Mouse (Mus musculus) limb, embryonic 14.5 days (tissue): ENCODE results near the gene Tmem203. TPM values are rescaled to one million over a fixed set of nuclear protein-coding genes. Genes with fewer than 3 reads are reported as not detected.

Experiments used
- ATAC-seq: fragments of 200-750 bp; cut with Nextera tagmentation; 2 replicates; pipeline ENCODE4 v1.8.0; 2017; ENCODE audit warnings: low read depth, moderate number of reproducible peaks, moderate TSS enrichment; ENCODE audit not compliant: low FRiP score
- DNase-seq: peaks from one replicate; pipeline ENCODE4 v3.0.0-alpha.2; 2015; ENCODE audit warnings: low spot score
- H3K27ac ChIP-seq: fragments of 300-500 bp; sonication (generic); replicated peaks from 2 replicates; pipeline ENCODE4 v1.5.1; 2014; ENCODE audit warnings: low read depth, mild to moderate bottlenecking, low read length, moderate library complexity, mixed read lengths
- H3K27me3 ChIP-seq: fragments of 300-500 bp; sonication (generic); 2 replicates; pipeline ENCODE4 v1.6.1; 2014; ENCODE audit warnings: low read length, mixed read lengths; ENCODE audit not compliant: control insufficient read depth, insufficient read depth
- H3K36me3 ChIP-seq: fragments of 300-500 bp; sonication (generic); 2 replicates; pipeline ENCODE4 v1.6.1; 2014; ENCODE audit warnings: mild to moderate bottlenecking, low read length, moderate library complexity, mixed read lengths; ENCODE audit not compliant: control insufficient read depth, insufficient read depth
- H3K4me1 ChIP-seq: fragments of 300-500 bp; sonication (generic); 2 replicates; pipeline ENCODE4 v1.6.1; 2014; ENCODE audit warnings: antibody characterized with exemption, low read length, mixed read lengths; ENCODE audit not compliant: control insufficient read depth, insufficient read depth
- H3K4me2 ChIP-seq: fragments of 300-500 bp; sonication (generic); replicated peaks from 2 replicates; pipeline ENCODE4 v1.6.1; 2014; ENCODE audit warnings: low read depth, mild to moderate bottlenecking, low read length, moderate library complexity; ENCODE audit not compliant: severe bottlenecking
- H3K4me3 ChIP-seq: fragments of 300-500 bp; sonication (generic); replicated peaks from 2 replicates; pipeline ENCODE4 v1.5.1; 2014; ENCODE audit warnings: low read length
- H3K9ac ChIP-seq: fragments of 300-500 bp; sonication (generic); 2 replicates; pipeline ENCODE4 v1.6.1; 2014; ENCODE audit warnings: mild to moderate bottlenecking, low read depth, low read length, moderate library complexity; ENCODE audit not compliant: severe bottlenecking
- H3K9me3 ChIP-seq: fragments of 300-500 bp; sonication (generic); 2 replicates; pipeline ENCODE4 v1.6.1; 2016; ENCODE audit warnings: low read length; ENCODE audit not compliant: control insufficient read depth
- POLR2A ChIP-seq: fragments of 200-500 bp; IDR thresholded peaks from 2 replicates; pipeline ENCODE4 v1.8.0; 2012; ENCODE audit warnings: inconsistent platforms, mild to moderate bottlenecking, moderate library complexity, borderline replicate concordance; ENCODE audit not compliant: insufficient read depth, insufficient read length; ENCODE audit errors: extremely low read depth
- WGBS: fragments of 180-500 bp; shearing (Covaris S2); extraction: QIAGEN DNeasy Blood & Tissue Kit; methylation state at CpG from one replicate; pipeline ENCODE4 v1.1.7; 2014; 5-methylcytosine and 5-hydroxymethylcytosine counted together
- polyA plus RNA-seq, 2 experiments: library from polyadenylated mRNA; depleted of rRNA in 1 of 2; stranded (reverse) in 1 of 2; unstranded in 1 of 2; fragments of >200 nt; fragmentation: Nextera tagmentation in 1 of 2; extraction: Ambion mirVana in 1 of 2; gene quantifications; 2 replicates each; pipeline versions ENCODE4 v1.2.1 to v1.2.3; 2012 to 2014

The Tmem203 gene
- polyA plus RNA-seq, 2 experiments, result 16.3 to 29.7 TPM

DNA sequence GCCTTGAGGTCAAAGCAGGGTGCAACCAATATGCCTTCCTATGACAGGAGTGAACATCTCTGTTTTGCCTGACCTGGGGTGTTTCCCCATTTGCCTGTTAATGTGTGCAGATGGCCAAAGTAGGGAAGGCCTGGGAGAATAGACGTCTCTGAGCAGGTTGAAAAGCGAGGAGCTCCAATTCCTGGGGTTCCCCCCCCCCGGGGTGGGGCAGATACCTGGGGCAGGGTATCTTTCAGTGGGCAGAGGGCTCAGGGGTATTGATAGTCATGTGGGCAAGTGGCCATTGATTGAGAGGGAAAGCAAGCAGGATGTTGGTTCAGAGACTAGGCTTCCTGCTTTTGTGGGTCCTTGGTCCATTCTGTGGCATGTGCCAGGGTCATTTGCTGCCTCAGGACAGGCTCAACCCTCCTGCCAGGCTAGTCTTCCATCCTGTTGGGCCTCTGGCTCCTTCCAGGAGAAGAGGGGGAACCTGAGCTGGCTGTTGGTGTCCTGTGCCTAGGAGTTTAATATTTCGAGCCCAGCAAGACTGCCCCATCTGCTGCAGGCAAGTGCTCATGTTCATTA lies 12.6 kb downstream of the Tmem203 start:
- 66% methylated on average over 4 of the region's 4 CpGs for WGBS
- H3K4me3 ChIP-seq, result no peak overlapping the region
- peaks cover 26% of the 10 kb centered on the region for H3K36me3 ChIP-seq
- no peaks in the 10 kb centered on the region for H3K9me3 ChIP-seq
- H3K4me1 ChIP-seq, result peaks cover 17% of the 10 kb centered on the region
- no peak overlapping the region for H3K27ac ChIP-seq
- DNase-seq, result no peak
- no peak for TF ChIP-seq POLR2A
- no peak overlapping the region for H3K4me2 ChIP-seq
- no peak for ATAC-seq
- H3K27me3 ChIP-seq, result peaks cover 13% of the 10 kb centered on the region; the same call in 1 of the 2 replicates
- no peak overlapping the region for H3K9ac ChIP-seq

DNA sequence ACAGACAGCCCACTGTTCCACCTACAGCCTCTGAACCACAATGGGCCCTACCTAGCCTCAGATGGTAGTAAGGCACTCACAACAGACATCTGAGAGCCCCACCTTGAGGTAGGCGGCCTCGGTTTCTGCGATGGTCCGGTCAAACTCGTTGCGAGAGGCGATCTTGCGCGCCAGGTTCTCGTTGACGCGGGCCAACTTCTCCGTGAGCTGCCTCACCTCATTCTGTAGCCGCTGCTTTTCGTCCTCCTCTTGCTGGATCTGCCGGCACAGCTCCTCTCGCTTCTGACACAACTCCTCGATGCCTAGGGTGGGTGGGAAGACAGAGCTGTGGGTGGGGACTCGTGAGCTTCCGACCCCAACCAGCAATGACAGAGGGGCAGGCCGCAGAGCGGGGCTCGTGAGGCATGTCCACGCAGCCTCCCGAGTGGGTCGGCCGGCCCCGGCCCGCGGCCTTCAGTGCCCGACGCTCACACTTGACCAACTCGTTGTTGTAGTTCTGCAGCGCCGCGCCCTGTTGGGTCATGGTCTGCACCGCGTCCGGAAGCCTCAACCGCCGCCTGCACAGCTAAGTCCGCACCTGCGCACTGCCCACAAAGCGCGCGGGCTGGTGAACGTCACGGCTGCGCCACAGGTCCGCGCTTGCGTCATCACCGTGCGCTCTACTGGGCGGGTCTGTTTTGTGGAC lies 16.7 kb downstream of the Tmem203 start, which contains the start of the genes Ssna1 and Anapc2:
Ssna1 (minus strand) TSS at position 612 of the 685 bp plus-strand sequence.
Anapc2 (plus strand) TSS at position 652 of the 685 bp plus-strand sequence.
- H3K9me3 ChIP-seq, result no peaks in the 10 kb centered on the region
- peak within 1 kb of the TSS; percentile 88 for H3K4me3 ChIP-seq
- peak; percentile 97 for ATAC-seq
- H3K4me1 ChIP-seq, result peaks cover 14% of the 10 kb centered on the region
- H3K27ac ChIP-seq, result peak within 1 kb of the TSS; percentile 81
- WGBS, result under 1% methylated on average over 52 of the region's 55 CpGs
- peak; percentile 97 for DNase-seq
- H3K27me3 ChIP-seq, result no peaks in the 10 kb centered on the region
- peak; percentile 77; the same call in 1 of the 2 replicates for TF ChIP-seq POLR2A
- peak within 1 kb of the TSS; percentile 84 for H3K9ac ChIP-seq
- peaks cover 63% of the 10 kb centered on the region for H3K36me3 ChIP-seq
- peak within 1 kb of the TSS; percentile 90 for H3K4me2 ChIP-seq

DNA sequence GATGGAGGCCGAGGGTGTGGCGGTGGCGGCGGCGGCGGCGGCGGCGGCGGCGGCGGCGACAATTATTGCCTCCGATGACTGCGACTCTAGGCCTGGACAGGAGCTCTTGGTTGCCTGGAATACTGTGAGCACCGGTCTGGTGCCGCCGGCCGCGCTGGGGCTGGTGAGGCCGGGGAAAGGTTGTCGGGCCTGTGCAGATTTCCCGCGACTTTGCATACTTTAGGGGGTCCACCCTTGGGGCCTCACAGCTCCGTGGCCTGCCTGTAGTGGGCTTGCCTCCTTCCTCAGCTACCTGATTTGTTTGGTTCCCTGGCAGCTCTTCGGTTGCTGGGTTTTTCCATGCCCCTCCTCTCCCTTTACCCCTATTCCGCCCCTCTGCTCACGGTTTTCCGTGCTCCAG lies 17.3 kb downstream of the Tmem203 start:
- Histone ChIP-seq H3K9me3 (no peaks in the 10 kb centered on the region), H3K36me3 (peaks cover 68% of the 10 kb centered on the region), H3K9ac (peak overlapping the region; percentile 84), H3K27ac (peak overlapping the region; percentile 58; the same call in 1 of the 2 replicates), H3K4me3 (peak overlapping the region; percentile 88), H3K4me1 (peaks cover 14% of the 10 kb centered on the region), H3K4me2 (peak overlapping the region; percentile 87), H3K27me3 (no peaks in the 10 kb centered on the region)
- 0% methylated on average over 18 of the region's 29 CpGs for WGBS
- TF ChIP-seq POLR2A, result no peak
- DNase-seq (no peak), ATAC-seq (peak; percentile 50)

DNA sequence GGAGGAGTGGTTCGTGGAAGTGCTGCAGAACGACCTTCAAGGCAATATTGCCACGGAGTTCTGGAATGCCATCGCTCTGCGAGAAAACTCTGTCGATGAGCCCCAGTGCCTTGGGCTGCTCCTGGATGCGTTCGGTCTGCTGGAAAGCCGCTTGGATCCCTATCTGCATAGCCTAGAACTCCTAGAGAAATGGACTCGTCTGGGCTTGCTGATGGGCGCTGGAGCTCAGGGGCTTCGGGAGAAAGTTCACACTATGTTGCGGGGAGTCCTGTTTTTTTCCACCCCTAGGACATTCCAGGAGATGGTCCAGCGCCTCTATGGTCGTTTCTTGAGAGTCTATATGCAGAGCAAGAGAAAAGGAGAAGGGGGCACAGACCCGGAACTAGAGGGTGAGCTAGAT lies 17.8 kb downstream of the Tmem203 start:
- no peak for TF ChIP-seq POLR2A
- WGBS, result 33% methylated on average over 16 of the region's 16 CpGs
- Histone ChIP-seq H3K4me3 (peak overlapping the region; percentile 88), H3K27me3 (no peaks in the 10 kb centered on the region), H3K27ac (no peak overlapping the region), H3K9ac (peak overlapping the region; percentile 84), H3K4me1 (peaks cover 14% of the 10 kb centered on the region), H3K36me3 (peaks cover 73% of the 10 kb centered on the region), H3K4me2 (peak overlapping the region; percentile 87), H3K9me3 (no peaks in the 10 kb centered on the region)
- ATAC-seq (no peak), DNase-seq (no peak)

DNA sequence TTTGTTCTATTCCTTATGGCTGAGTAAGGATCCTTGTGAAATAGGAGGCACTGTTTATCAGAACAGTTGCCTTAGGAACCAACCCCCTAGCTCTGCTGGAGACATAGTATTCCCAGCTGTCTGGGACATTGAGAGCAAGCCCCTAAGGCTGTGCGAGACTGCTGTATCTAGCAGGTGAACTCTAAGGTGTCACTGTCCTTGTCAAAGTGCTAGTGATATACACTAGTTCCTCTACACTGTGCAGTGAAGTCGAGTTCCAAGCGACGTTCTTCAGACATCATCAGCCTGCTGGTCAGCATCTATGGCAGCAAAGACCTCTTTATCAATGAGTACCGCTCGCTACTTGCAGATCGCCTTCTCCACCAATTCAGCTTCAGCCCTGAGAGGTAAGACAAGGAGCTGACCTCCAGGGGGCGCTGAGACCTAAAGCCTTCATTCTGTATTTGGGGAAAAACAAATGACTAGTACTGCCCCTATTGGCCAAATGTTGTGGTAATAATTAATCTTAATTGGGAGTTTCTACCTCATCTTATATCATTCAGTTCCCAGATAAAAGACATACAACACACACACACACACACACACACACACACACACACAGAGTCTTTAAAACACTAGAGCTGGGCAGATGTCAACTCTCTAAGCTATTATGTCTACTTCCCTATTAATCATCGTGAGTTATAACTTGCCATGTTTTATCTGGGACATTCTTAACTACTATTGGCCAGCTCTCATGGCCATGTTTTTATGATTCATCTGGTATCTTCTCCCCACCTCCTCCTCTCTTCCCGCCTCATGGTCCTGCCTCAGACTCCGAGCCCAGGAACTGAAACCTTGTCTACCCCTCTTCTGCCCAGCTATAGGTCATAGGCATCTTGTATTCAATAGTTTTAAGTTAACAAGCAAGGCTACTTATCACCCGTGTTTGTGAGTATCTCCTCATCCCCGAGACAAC lies 24.0 kb downstream of the Tmem203 start:
- peak; percentile 81 for DNase-seq
- ATAC-seq, result peak; percentile 30; the same call in 1 of the 2 replicates
- no peak overlapping the region for H3K9ac ChIP-seq
- TF ChIP-seq POLR2A, result no peak
- WGBS, result 67% methylated on average over 13 of the region's 13 CpGs
- H3K4me1 ChIP-seq, result no peaks in the 10 kb centered on the region
- no peaks in the 10 kb centered on the region for H3K9me3 ChIP-seq
- no peak overlapping the region for H3K4me3 ChIP-seq
- peaks cover 98% of the 10 kb centered on the region for H3K36me3 ChIP-seq
- no peak overlapping the region for H3K4me2 ChIP-seq
- no peak overlapping the region for H3K27ac ChIP-seq
- H3K27me3 ChIP-seq, result no peaks in the 10 kb centered on the region
